Mouse (Mus musculus) cerebellum, adult 2 months (tissue): ENCODE results near the gene H2-Ob. TPM values are rescaled to one million over a fixed set of nuclear protein-coding genes. Genes with fewer than 3 reads are reported as not detected.

Experiments
- DNase-seq, 2 experiments: peaks; one replicate each; pipeline ENCODE4 v3.0.0; 2021
- H3K27ac ChIP-seq: fragments of 200-500 bp; 2 replicates; pipeline ENCODE4 v1.5.1; 2012; ENCODE audit warnings: low read length, control low read depth, inconsistent platforms; ENCODE audit not compliant: insufficient read depth
- H3K27me3 ChIP-seq: fragments of 200-500 bp; 2 replicates; pipeline ENCODE4 v1.6.1; 2012; ENCODE audit warnings: inconsistent platforms, mild to moderate bottlenecking, low read length, moderate library complexity; ENCODE audit not compliant: control insufficient read depth, insufficient read depth
- H3K4me1 ChIP-seq: fragments of 200-500 bp; 2 replicates; pipeline ENCODE4 v1.6.1; 2011; ENCODE audit warnings: low read length; ENCODE audit not compliant: control insufficient read depth, insufficient read depth
- H3K4me3 ChIP-seq: fragments of 200-500 bp; replicated peaks from 2 replicates; pipeline ENCODE3; 2011; ENCODE audit warnings: mild to moderate bottlenecking, low read depth, low read length, control low read depth; ENCODE audit not compliant: insufficient read depth
- CTCF ChIP-seq: fragments of 200-500 bp; IDR thresholded peaks from 2 replicates; pipeline ENCODE4 v1.5.1; 2011; ENCODE audit warnings: low read depth, mild to moderate bottlenecking, control low read depth, low read length, moderate library complexity, borderline replicate concordance; ENCODE audit not compliant: insufficient read depth
- POLR2A ChIP-seq: fragments of 200-500 bp; IDR thresholded peaks from 2 replicates; pipeline ENCODE4 v1.6.1; 2011; ENCODE audit warnings: low read length, control low read depth, borderline replicate concordance; ENCODE audit not compliant: insufficient read depth
- WGBS: fragments of 180-500 bp; shearing (Covaris S2); methylation state at CpG from one replicate; pipeline ENCODE4 v1.1.7; 2018; 5-methylcytosine and 5-hydroxymethylcytosine counted together
- polyA plus RNA-seq: library from polyadenylated mRNA; depleted of rRNA; stranded (reverse); fragments of >200 nt; gene quantifications from 2 replicates; pipeline ENCODE4 v1.2.3, GENCODE M21; 2012; rRNA removed

H2-Ob gene
- polyA plus RNA-seq, 1 experiment, result 0.67 TPM

DNA sequence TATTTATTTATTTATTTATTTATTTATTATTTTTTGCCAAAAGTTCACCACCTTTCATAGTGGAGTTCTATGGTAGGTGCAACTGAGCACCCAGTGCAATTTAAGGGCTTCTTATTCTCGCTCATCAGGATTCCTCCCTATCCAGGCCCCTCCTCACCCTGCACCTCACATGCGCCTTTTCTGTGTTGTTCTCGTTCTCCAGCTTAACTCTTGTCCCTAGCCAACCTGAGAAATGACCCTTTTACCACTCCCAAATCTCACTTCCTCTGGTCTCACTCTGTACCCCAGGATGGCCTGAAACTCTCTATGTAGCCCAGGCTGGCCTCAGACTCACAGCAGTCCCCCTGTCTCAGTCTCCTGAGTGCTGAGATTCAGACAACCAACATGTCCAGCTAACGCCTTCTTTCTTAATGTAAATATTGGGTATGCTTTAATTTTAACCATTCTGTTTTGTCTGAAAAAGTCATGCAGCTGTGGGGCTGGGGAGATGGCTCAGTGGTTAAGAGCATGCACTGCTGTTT is 63.0 kb downstream of the H2-Ob start:
- DNase-seq, result no peak
- no peak for TF ChIP-seq CTCF
- no peak for TF ChIP-seq POLR2A
- Histone ChIP-seq H3K27me3 (no peaks in the 10 kb centered on the region), H3K4me1 (no peaks in the 10 kb centered on the region), H3K4me3 (no peak overlapping the region), H3K27ac (no peak overlapping the region)
- WGBS, result 85% methylated on average over 4 of the region's 4 CpGs

GRCm38 (mm10) chr17:34303789-34304188 is 65.1 kb downstream of the H2-Ob start:
- H3K4me3 ChIP-seq, result no peak overlapping the region
- DNase-seq, result no peak
- H3K4me1 ChIP-seq, result no peaks in the 10 kb centered on the region
- no peak overlapping the region for H3K27ac ChIP-seq
- TF ChIP-seq CTCF (no peak), POLR2A (no peak)
- 93% methylated on average over 2 of the region's 2 CpGs for WGBS
- H3K27me3 ChIP-seq, result no peaks in the 10 kb centered on the region

Other genes with a start within 250 kb of the H2-Ob start
- 61.9 and 77.5 TPM in 2 replicates for gene H2-K1, start 238.6 kb upstream of the H2-Ob start, polyA plus RNA-seq
- gene Ring1, start 214.2 kb upstream of the H2-Ob start, polyA plus RNA-seq, result 66.4 and 74.6 TPM in 2 replicates
- gene H2-Ke6, start 210.8 kb upstream of the H2-Ob start, polyA plus RNA-seq, result 82.9 and 89.8 TPM in 2 replicates
- 120 and 123 TPM in 2 replicates for gene Slc39a7, start 207.2 kb upstream of the H2-Ob start, polyA plus RNA-seq
- gene Rxrb, start 207.1 kb upstream of the H2-Ob start, polyA plus RNA-seq, result 78.0 and 83.2 TPM in 2 replicates
- gene Col11a2, start 199.5 kb upstream of the H2-Ob start, polyA plus RNA-seq, result 12.2 and 15.2 TPM in 2 replicates
- gene H2-Oa, start 146.6 kb upstream of the H2-Ob start, polyA plus RNA-seq, result 0.25 and 0.34 TPM in 2 replicates
- gene H2-DMa, start 119.4 kb upstream of the H2-Ob start, polyA plus RNA-seq, result 13.2 and 13.6 TPM in 2 replicates
- gene Brd2, start 116.3 kb upstream of the H2-Ob start, polyA plus RNA-seq, result 188 and 209 TPM in 2 replicates
- 0.35 and 0.52 TPM in 2 replicates for gene H2-DMb2, start 95.6 kb upstream of the H2-Ob start, polyA plus RNA-seq
- 1.8 and 3.0 TPM in 2 replicates for gene H2-DMb1, start 85.8 kb upstream of the H2-Ob start, polyA plus RNA-seq
- gene Tap1, start 51.4 kb upstream of the H2-Ob start, polyA plus RNA-seq, result 2.6 and 2.7 TPM in 2 replicates
- 2.2 and 2.7 TPM in 2 replicates for gene Psmb9, start 51.1 kb upstream of the H2-Ob start, polyA plus RNA-seq
- 5.8 and 7.3 TPM in 2 replicates for gene Psmb8, start 41.2 kb upstream of the H2-Ob start, polyA plus RNA-seq
- 9.1 and 10.0 TPM in 2 replicates for gene Tap2, start 35.4 kb upstream of the H2-Ob start, polyA plus RNA-seq
- gene H2-Ab1, start 18.8 kb downstream of the H2-Ob start, polyA plus RNA-seq, result 4.0 TPM in 2 replicates
- gene H2-Aa, start 48.9 kb downstream of the H2-Ob start, polyA plus RNA-seq, result 3.0 and 3.1 TPM in 2 replicates
- gene H2-Eb1, start 67.0 kb downstream of the H2-Ob start, polyA plus RNA-seq, result 2.9 and 3.8 TPM in 2 replicates
- 0.08 and 0.10 TPM in 2 replicates for gene H2-Eb2, start 86.8 kb downstream of the H2-Ob start, polyA plus RNA-seq
- gene Btnl2, start 115.9 kb downstream of the H2-Ob start, polyA plus RNA-seq, result not detected in 2 replicates
- gene Btnl1, start 138.2 kb downstream of the H2-Ob start, polyA plus RNA-seq, result not detected in 2 replicates
- gene BC051142, start 159.9 kb downstream of the H2-Ob start, polyA plus RNA-seq, result 5.8 and 6.5 TPM in 2 replicates
- not detected in 2 replicates for gene Btnl4, start 238.4 kb downstream of the H2-Ob start, polyA plus RNA-seq